Mouse (Mus musculus) MEL (cell line): Measurements from ENCODE around the gene Gm7168.

Source experiments
- CTCF ChIP-seq, 3 experiments: IDR thresholded peaks in 2 of 3; conservative IDR thresholded peaks in 1 of 3; 2 replicates each; pipeline ENCODE4 v1.5.1; 2011 to 2012; ENCODE audit warnings: low read length in 3 of 3, low read depth in 2 of 3, mild to moderate bottlenecking in 2 of 3, improper control_type of control experiment in 1 of 3, inconsistent platforms in 1 of 3, mixed read lengths in 1 of 3, moderate library complexity in 1 of 3; ENCODE audit not compliant: control insufficient read depth in 1 of 3, insufficient read depth in 1 of 3, poor library complexity in 1 of 3, severe bottlenecking in 1 of 3
- GABPA ChIP-seq: IDR thresholded peaks from 2 replicates; pipeline ENCODE4 v1.6.1; 2012; ENCODE audit warnings: low read depth, mild to moderate bottlenecking, inconsistent platforms, low read length, improper control_type of control experiment, moderate library complexity
- MAX ChIP-seq: IDR thresholded peaks from 2 replicates; pipeline ENCODE4 v1.6.1; 2011; ENCODE audit warnings: low read length, improper control_type of control experiment
- MYC ChIP-seq: IDR thresholded peaks from 2 replicates; pipeline ENCODE4 v1.6.1; 2011; ENCODE audit warnings: low read depth, mild to moderate bottlenecking, low read length, improper control_type of control experiment, moderate library complexity
- RAD21 ChIP-seq: IDR thresholded peaks from 2 replicates; pipeline ENCODE4 v1.6.1; 2011; ENCODE audit warnings: mild to moderate bottlenecking, low read depth, low read length, improper control_type of control experiment
- SMC3 ChIP-seq: IDR thresholded peaks from 2 replicates; pipeline ENCODE4 v1.6.1; 2011; ENCODE audit warnings: low read depth, low read length, improper control_type of control experiment
- TBP ChIP-seq: IDR thresholded peaks from 2 replicates; pipeline ENCODE4 v1.8.0; 2011; ENCODE audit warnings: low read depth, low read length, improper control_type of control experiment
- TCF12 ChIP-seq: IDR thresholded peaks from 2 replicates; pipeline ENCODE4 v1.6.1; 2014; ENCODE audit warnings: low read depth, mild to moderate bottlenecking, inconsistent platforms, low read length, improper control_type of control experiment, moderate library complexity
- ZC3H11A ChIP-seq: IDR thresholded peaks from 2 replicates; pipeline ENCODE4 v1.6.1; 2012; ENCODE audit warnings: low read depth, mild to moderate bottlenecking, inconsistent platforms, low read length, improper control_type of control experiment

DNA sequence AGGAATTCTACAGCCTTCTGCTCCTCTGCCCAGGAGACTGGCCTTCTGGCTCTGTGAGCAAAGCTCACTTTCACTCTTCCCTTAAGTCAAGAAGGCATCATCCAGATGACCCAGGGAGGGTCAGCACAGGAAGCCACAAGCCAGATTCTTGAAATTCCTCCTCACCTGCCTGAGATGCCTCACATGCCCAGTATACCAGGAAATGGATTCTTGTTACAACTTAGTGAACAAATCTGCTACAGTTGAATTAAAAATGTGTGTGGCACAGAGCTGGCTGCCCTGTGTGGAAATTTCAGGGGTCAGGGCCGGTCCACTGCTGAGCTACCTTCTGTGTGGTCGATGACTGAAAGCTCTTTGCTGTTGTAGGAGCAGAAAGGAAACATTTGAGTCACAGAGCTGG is 27.4 kb upstream of the Gm7168 start:
- TF ChIP-seq CTCF (IDR thresholded peaks at IDR 0.05 in 2 of 3, conservative IDR thresholded peaks at IDR 0.05 in 1 of 3; ENCODE audit: control insufficient read depth in 1 of 3, insufficient read depth in 1 of 3, low read depth in 2 of 3, low read length in 3 of 3, poor library complexity in 1 of 3, severe bottlenecking in 1 of 3), result no peak
- no peak for TF ChIP-seq RAD21
- no peak for TF ChIP-seq TCF12
- no peak for TF ChIP-seq MAX
- TF ChIP-seq ZC3H11A, result no peak
- no peak for TF ChIP-seq SMC3
- no peak for TF ChIP-seq MYC
- TF ChIP-seq TBP, result no peak
- TF ChIP-seq GABPA, result no peak
